Mouse (Mus musculus) hindbrain, embryonic 13.5 days (tissue): ENCODE data around the gene Mroh8. TPM values are rescaled to one million over a fixed set of nuclear protein-coding genes. Genes with fewer than 3 reads are reported as not detected.
"Not testable (repeated sequence)": the region's sequence is repeated elsewhere in the genome, so short reads cannot be mapped to it uniquely, and the experiment has no call there.

ENCODE experiments used
- ATAC-seq: fragments of 200-750 bp; cut with Nextera tagmentation; 2 replicates; pipeline ENCODE4 v1.8.0; 2017; ENCODE audit warnings: moderate TSS enrichment; ENCODE audit not compliant: low FRiP score
- H3K27ac ChIP-seq: fragments of 300-500 bp; sonication (generic); 2 replicates; pipeline ENCODE4 v1.5.1; 2015; ENCODE audit warnings: inconsistent platforms, mild to moderate bottlenecking, moderate library complexity
- H3K27me3 ChIP-seq: fragments of 300-500 bp; sonication (generic); 2 replicates; pipeline ENCODE4 v1.6.1; 2015; ENCODE audit warnings: mild to moderate bottlenecking, inconsistent platforms
- H3K36me3 ChIP-seq: fragments of 300-500 bp; sonication (generic); 2 replicates; pipeline ENCODE4 v1.6.1; 2015; ENCODE audit warnings: mild to moderate bottlenecking, inconsistent platforms
- H3K4me1 ChIP-seq: fragments of 300-500 bp; sonication (generic); replicated peaks from 2 replicates; pipeline ENCODE4 v1.6.1; 2015; ENCODE audit warnings: inconsistent platforms
- H3K4me2 ChIP-seq: fragments of 300-500 bp; sonication (generic); 2 replicates; pipeline ENCODE4 v1.6.1; 2015; ENCODE audit warnings: inconsistent platforms, mild to moderate bottlenecking, moderate library complexity
- H3K4me3 ChIP-seq: fragments of 300-500 bp; sonication (generic); 2 replicates; pipeline ENCODE4 v1.5.1; 2015; ENCODE audit warnings: mild to moderate bottlenecking, inconsistent platforms
- H3K9ac ChIP-seq: fragments of 300-500 bp; sonication (generic); 2 replicates; pipeline ENCODE4 v1.6.1; 2015; ENCODE audit warnings: mild to moderate bottlenecking, inconsistent platforms
- H3K9me3 ChIP-seq: fragments of 300-500 bp; sonication (generic); 2 replicates; pipeline ENCODE4 v1.6.1; 2016; ENCODE audit warnings: inconsistent platforms
- WGBS: fragments of 180-500 bp; shearing (Covaris S2); methylation state at CpG from one replicate; pipeline ENCODE4 v1.1.7; 2015; 5-methylcytosine and 5-hydroxymethylcytosine counted together
- polyA plus RNA-seq: library from polyadenylated mRNA; unstranded; fragments of >200 nt; fragmentation: Nextera tagmentation; extraction: Ambion mirVana; gene quantifications from 2 replicates; pipeline ENCODE4 v1.2.1, GENCODE M21; 2015

Mroh8 gene
- polyA plus RNA-seq, 1 experiment from 2014 or later: 0.43 TPM

- 95% methylated on average over 7 of the region's 7 CpGs for WGBS
- no peak overlapping the region for H3K9ac ChIP-seq
- H3K4me2 ChIP-seq: no peak overlapping the region
- H3K4me3 ChIP-seq: no peak overlapping the region
- no peaks in the 10 kb centered on the region for H3K9me3 ChIP-seq
- no peaks in the 10 kb centered on the region for H3K4me1 ChIP-seq
- H3K27me3 ChIP-seq: no peaks in the 10 kb centered on the region
- no peak for ATAC-seq
- H3K36me3 ChIP-seq: no peaks in the 10 kb centered on the region
- H3K27ac ChIP-seq: no peak overlapping the region
Observed at GRCm38 (mm10) chr2:157211731-157212130, 67.6 kb downstream of the Mroh8 start.

GRCm38 (mm10) chr2:157204366-157205218 is 74.8 kb downstream of the Mroh8 start, which contains the start of gene Rbl1:
Gene Rbl1 (minus strand): TSS chr2:157204534.
- Histone ChIP-seq H3K4me1 (peaks cover 22% of the 10 kb centered on the region), H3K9ac (peak within 1 kb of the TSS; percentile 86), H3K36me3 (no peaks in the 10 kb centered on the region), H3K4me3 (peak within 1 kb of the TSS; percentile 77), H3K27ac (peak within 1 kb of the TSS; percentile 98), H3K4me2 (peak within 1 kb of the TSS; percentile 74), H3K27me3 (no peaks in the 10 kb centered on the region), H3K9me3 (no peaks in the 10 kb centered on the region)
- peak; percentile 89 for ATAC-seq
- 1% methylated on average over 69 of the region's 73 CpGs for WGBS

- H3K4me2 ChIP-seq: peak overlapping the region; percentile 74
- under 1% methylated on average over 45 of the region's 49 CpGs for WGBS
- ATAC-seq: peak; percentile 81
- H3K9ac ChIP-seq: peak overlapping the region; percentile 86
- peak overlapping the region; percentile 77 for H3K4me3 ChIP-seq
- peaks cover 8% of the 10 kb centered on the region for H3K36me3 ChIP-seq
- peak overlapping the region; percentile 98 for H3K27ac ChIP-seq
- peaks cover 22% of the 10 kb centered on the region for H3K4me1 ChIP-seq
- no peaks in the 10 kb centered on the region for H3K27me3 ChIP-seq
- H3K9me3 ChIP-seq: no peaks in the 10 kb centered on the region
Observed at GRCm38 (mm10) chr2:157203459-157204365, 75.6 kb downstream of the Mroh8 start.

GRCm38 (mm10) chr2:157203026-157203425 is 76.3 kb downstream of the Mroh8 start:
- Histone ChIP-seq H3K9me3 (no peaks in the 10 kb centered on the region), H3K27ac (no peak overlapping the region), H3K27me3 (no peaks in the 10 kb centered on the region), H3K9ac (no peak overlapping the region; the same call in 1 of the 2 replicates), H3K4me1 (peaks cover 22% of the 10 kb centered on the region), H3K36me3 (peaks cover 11% of the 10 kb centered on the region), H3K4me3 (no peak overlapping the region), H3K4me2 (peak overlapping the region; percentile 74)
- no peak for ATAC-seq

GRCm38 (mm10) chr2:157202361-157202760 is 77.0 kb downstream of the Mroh8 start:
- Histone ChIP-seq H3K4me1 (peaks cover 22% of the 10 kb centered on the region), H3K36me3 (peaks cover 15% of the 10 kb centered on the region), H3K27me3 (no peaks in the 10 kb centered on the region), H3K9me3 (no peaks in the 10 kb centered on the region), H3K4me3 (no peak overlapping the region), H3K9ac (peak overlapping the region; percentile 39; the same call in 1 of the 2 replicates), H3K27ac (no peak overlapping the region), H3K4me2 (no peak overlapping the region)
- no peak for ATAC-seq
- 79% methylated on average over 6 of the region's 6 CpGs for WGBS

GRCm38 (mm10) chr2:157201081-157201830 is 78.1 kb downstream of the Mroh8 start:
- Histone ChIP-seq H3K4me3 (no peak overlapping the region), H3K4me2 (no peak overlapping the region), H3K27me3 (no peaks in the 10 kb centered on the region), H3K4me1 (peaks cover 22% of the 10 kb centered on the region), H3K9me3 (no peaks in the 10 kb centered on the region), H3K36me3 (peaks cover 23% of the 10 kb centered on the region), H3K27ac (no peak overlapping the region), H3K9ac (no peak overlapping the region)
- ATAC-seq: no peak
- 85% methylated on average over 6 of the region's 6 CpGs for WGBS

- 98% methylated on average over 11 of the region's 11 CpGs for WGBS
- H3K9me3 ChIP-seq, H3K27me3 ChIP-seq, H3K4me2 ChIP-seq, H3K9ac ChIP-seq, H3K27ac ChIP-seq, H3K4me3 ChIP-seq, ATAC-seq: not testable (repeated sequence)
- H3K36me3 ChIP-seq: peaks cover 47% of the 10 kb centered on the region
- H3K4me1 ChIP-seq: peaks cover 12% of the 10 kb centered on the region
Observed at GRCm38 (mm10) chr2:157198405-157198804, 80.9 kb downstream of the Mroh8 start.

- no peak for ATAC-seq
- Histone ChIP-seq H3K4me2 (no peak overlapping the region), H3K27me3 (no peaks in the 10 kb centered on the region), H3K36me3 (peaks cover 79% of the 10 kb centered on the region), H3K9ac (no peak overlapping the region), H3K27ac (no peak overlapping the region), H3K4me3 (no peak overlapping the region), H3K9me3 (no peaks in the 10 kb centered on the region), H3K4me1 (no peaks in the 10 kb centered on the region)
- 93% methylated on average over 4 of the region's 4 CpGs for WGBS
Observed at GRCm38 (mm10) chr2:157190651-157191050, 88.7 kb downstream of the Mroh8 start.

- H3K27ac ChIP-seq: no peak overlapping the region
- H3K9me3 ChIP-seq: no peaks in the 10 kb centered on the region
- H3K4me2 ChIP-seq: no peak overlapping the region
- no peak overlapping the region for H3K4me3 ChIP-seq
- H3K27me3 ChIP-seq: no peaks in the 10 kb centered on the region
- no peaks in the 10 kb centered on the region for H3K4me1 ChIP-seq
- ATAC-seq: no peak
- H3K36me3 ChIP-seq: peaks cover 67% of the 10 kb centered on the region
- H3K9ac ChIP-seq: no peak overlapping the region
- WGBS: 91% methylated on average over 4 of the region's 4 CpGs
Observed at GRCm38 (mm10) chr2:157187223-157187622, 92.1 kb downstream of the Mroh8 start.

- H3K4me1 ChIP-seq: no peaks in the 10 kb centered on the region
- H3K36me3 ChIP-seq: peaks cover 64% of the 10 kb centered on the region
Observed at GRCm38 (mm10) chr2:157186504-157186903, 92.8 kb downstream of the Mroh8 start.

GRCm38 (mm10) chr2:157185022-157185660 is 94.2 kb downstream of the Mroh8 start:
- no peak overlapping the region for H3K9ac ChIP-seq
- WGBS: 94% methylated on average over 13 of the region's 13 CpGs
- no peak overlapping the region for H3K4me3 ChIP-seq
- H3K4me2 ChIP-seq: no peak overlapping the region
- no peak overlapping the region for H3K27ac ChIP-seq
- peaks cover 55% of the 10 kb centered on the region for H3K36me3 ChIP-seq
- H3K9me3 ChIP-seq: no peaks in the 10 kb centered on the region
- H3K4me1 ChIP-seq: no peaks in the 10 kb centered on the region
- H3K27me3 ChIP-seq: no peaks in the 10 kb centered on the region
- ATAC-seq: no peak

More at GRCm38 (mm10) chr2:157186504-157186903, 92.8 kb downstream of the Mroh8 start:
- 23% methylated on average over 5 of the region's 5 CpGs for WGBS
- H3K27ac ChIP-seq: no peak overlapping the region
- H3K4me2 ChIP-seq: no peak overlapping the region
- ATAC-seq: no peak
- no peaks in the 10 kb centered on the region for H3K9me3 ChIP-seq
- H3K4me3 ChIP-seq: no peak overlapping the region
- H3K27me3 ChIP-seq: no peaks in the 10 kb centered on the region
- no peak overlapping the region for H3K9ac ChIP-seq
